Mouse (Mus musculus) heart, adult 2 months (tissue): ENCODE data around the gene Ctrc. TPM values are rescaled to one million over a fixed set of nuclear protein-coding genes. Genes with fewer than 3 reads are reported as not detected.

Experiments
- DNase-seq, 2 experiments: peaks; one replicate each; pipeline ENCODE4 v3.0.0; 2021
- H3K27ac ChIP-seq: fragments of 200-600 bp; 2 replicates; pipeline ENCODE4 v1.8.1; 2022
- H3K27me3 ChIP-seq: fragments of 200-500 bp; 2 replicates; pipeline ENCODE4 v1.6.1; 2012; ENCODE audit warnings: mild to moderate bottlenecking, low read length, inconsistent platforms, mixed read lengths; ENCODE audit not compliant: control insufficient read depth, insufficient read depth
- H3K36me3 ChIP-seq: fragments of 200-500 bp; 2 replicates; pipeline ENCODE4 v1.6.1; 2012; ENCODE audit warnings: low read length, inconsistent platforms; ENCODE audit not compliant: control insufficient read depth, insufficient read depth
- H3K4me1 ChIP-seq: fragments of 200-500 bp; 2 replicates; pipeline ENCODE4 v1.6.1; 2011; ENCODE audit warnings: low read length; ENCODE audit not compliant: control insufficient read depth, insufficient read depth
- H3K4me3 ChIP-seq: fragments of 200-600 bp; 2 replicates; pipeline ENCODE4 v1.8.1; 2022
- H3K79me2 ChIP-seq: fragments of 200-500 bp; replicated peaks from 2 replicates; pipeline ENCODE4 v1.6.1; 2012; ENCODE audit warnings: mild to moderate bottlenecking, inconsistent platforms, low read length, moderate library complexity, mixed read lengths; ENCODE audit not compliant: control insufficient read depth, insufficient read depth
- H3K9ac ChIP-seq: fragments of 200-500 bp; 2 replicates; pipeline ENCODE4 v1.6.1; 2012; ENCODE audit warnings: low read depth, mild to moderate bottlenecking, control low read depth, inconsistent platforms, low read length, mixed read lengths
- CTCF ChIP-seq: fragments of 200-600 bp; IDR thresholded peaks from 2 replicates; pipeline ENCODE4 v1.8.1; 2022; ENCODE audit warnings: antibody characterized with exemption, mild to moderate bottlenecking, moderate library complexity
- EP300 ChIP-seq: fragments of 200-500 bp; IDR thresholded peaks from 2 replicates; pipeline ENCODE4 v1.6.1; 2011; ENCODE audit warnings: low read depth, low read length, control low read depth; ENCODE audit not compliant: insufficient read depth
- POLR2A ChIP-seq: fragments of 200-500 bp; IDR thresholded peaks from 2 replicates; pipeline ENCODE4 v1.6.1; 2011; ENCODE audit warnings: mild to moderate bottlenecking, low read depth, low read length, control low read depth; ENCODE audit not compliant: insufficient read depth
- WGBS: fragments of 180-500 bp; shearing (Covaris S2); methylation state at CpG from one replicate; pipeline ENCODE4 v1.1.7; 2018; 5-methylcytosine and 5-hydroxymethylcytosine counted together
- intact Hi-C: fragments of 180-260 bp; cut with DNase I; formaldehyde crosslinking; loops from one replicate; pipeline ENCODE4 v1.15.1; 2025
- polyA plus RNA-seq: library from polyadenylated mRNA; depleted of rRNA; stranded (reverse); fragments of >200 nt; gene quantifications from 2 replicates; pipeline ENCODE4 v1.2.3, GENCODE M21; 2012
- total RNA-seq, 2 experiments: library from RNA; stranded (reverse); gene quantifications; 2 replicates each; pipeline ENCODE4 v1.2.3; 2021

The Ctrc gene
- total and polyA plus RNA-seq, 3 experiments: not detected

DNA sequence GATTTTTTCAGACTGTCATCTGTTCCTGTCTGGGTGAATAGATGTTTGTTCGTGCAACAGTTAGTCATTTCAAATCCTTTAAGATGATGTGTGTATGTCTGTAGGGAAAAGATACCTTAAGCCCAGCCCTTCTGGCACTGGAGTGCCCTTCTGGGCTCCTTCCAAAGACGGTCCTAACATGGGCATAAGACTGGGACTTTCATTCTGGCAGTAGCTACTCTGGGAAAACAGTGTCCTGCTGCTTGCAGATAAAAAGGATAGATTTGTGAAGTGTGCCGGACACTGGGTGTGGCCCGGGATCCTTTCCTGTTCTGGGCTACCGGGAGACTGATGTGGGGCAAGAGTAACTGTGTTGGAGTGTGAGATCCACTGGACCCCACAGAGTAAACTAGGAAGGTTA, 35.8 kb upstream of the Ctrc start:
- intact Hi-C loops: no loop called here
- Histone ChIP-seq H3K27ac (peak overlapping the region; percentile 69), H3K9ac (no peak overlapping the region), H3K27me3 (no peaks in the 10 kb centered on the region), H3K4me3 (no peak overlapping the region), H3K4me1 (peaks cover 13% of the 10 kb centered on the region), H3K36me3 (no peaks in the 10 kb centered on the region), H3K79me2 (no peaks in the 10 kb centered on the region)
- no peak for TF ChIP-seq EP300
- TF ChIP-seq CTCF: no peak
- TF ChIP-seq POLR2A: no peak
- DNase-seq: no peak
- WGBS: 18% methylated on average over 5 of the region's 5 CpGs

DNA sequence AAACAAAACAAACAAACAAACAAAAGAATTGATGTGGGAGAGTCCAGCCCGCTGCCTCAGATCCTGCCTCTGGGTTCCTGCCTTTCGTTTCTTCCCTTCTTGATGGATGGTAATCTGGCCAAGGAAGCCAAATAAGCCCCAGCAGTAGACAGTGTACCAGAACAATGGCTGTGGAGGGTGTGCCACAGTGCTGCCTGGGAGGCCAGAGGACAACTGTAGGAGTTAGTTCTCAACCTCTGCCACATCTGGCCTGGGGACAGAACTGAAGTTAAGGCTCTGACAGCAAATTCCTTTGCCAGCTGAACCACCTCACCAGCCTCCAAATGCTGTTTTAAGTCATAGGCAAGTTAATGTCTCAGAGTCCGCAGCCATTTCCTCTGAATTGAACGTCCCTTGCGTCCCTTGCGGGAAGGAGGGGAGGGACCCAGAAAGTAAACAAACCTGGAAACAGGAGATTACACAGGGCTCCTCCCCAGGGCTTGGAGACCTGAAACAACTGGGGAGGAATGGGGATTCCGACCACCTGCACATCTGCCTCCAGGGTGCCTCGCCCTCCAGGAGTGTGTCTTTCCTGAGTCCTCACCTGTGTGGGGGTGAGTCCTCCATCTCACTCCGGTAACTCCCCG, 35.2 kb upstream of the Ctrc start:
- WGBS: 52% methylated on average over 10 of the region's 10 CpGs
- H3K27me3 ChIP-seq: no peaks in the 10 kb centered on the region
- H3K4me1 ChIP-seq: peaks cover 13% of the 10 kb centered on the region

DNA sequence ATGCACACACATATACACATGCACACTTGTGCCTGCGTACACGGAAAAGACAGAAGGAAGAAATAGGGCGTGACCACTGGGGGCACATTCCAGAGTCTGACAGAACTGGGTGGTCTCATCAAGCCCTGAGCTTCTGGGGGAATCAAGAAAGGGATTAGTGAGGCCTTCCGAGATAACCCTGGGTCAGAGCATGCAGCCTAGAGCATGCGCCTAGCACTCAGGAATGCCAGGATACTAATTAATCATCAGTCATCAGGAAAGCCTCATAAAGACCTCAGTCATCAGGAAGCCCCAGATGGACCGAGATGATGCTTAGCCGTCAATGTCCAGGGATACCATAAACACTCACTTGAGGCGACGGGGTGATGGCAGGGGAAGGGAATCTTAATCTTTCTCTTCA, 33.7 kb upstream of the Ctrc start:
- TF ChIP-seq EP300 (no peak), CTCF (no peak), POLR2A (no peak)
- H3K27me3 ChIP-seq: no peaks in the 10 kb centered on the region
- H3K79me2 ChIP-seq: no peaks in the 10 kb centered on the region
- intact Hi-C loops: loop anchor here (5.0 kb wide), 1 partner anchor 32 kb away; no protein-coding TSS in a partner anchor
- no peaks in the 10 kb centered on the region for H3K36me3 ChIP-seq
- no peak overlapping the region for H3K9ac ChIP-seq
- H3K4me3 ChIP-seq: no peak overlapping the region
- H3K27ac ChIP-seq: no peak overlapping the region
- H3K4me1 ChIP-seq: peaks cover 11% of the 10 kb centered on the region
- 88% methylated on average over 9 of the region's 9 CpGs for WGBS
- DNase-seq: no peak

More for the DNA sequence above, 35.2 kb upstream of the Ctrc start:
- intact Hi-C loops: no loop called here
- H3K27ac ChIP-seq: peak overlapping the region; percentile 69
- H3K4me3 ChIP-seq: no peak overlapping the region
- TF ChIP-seq EP300 (no peak), CTCF (no peak), POLR2A (no peak)
- no peaks in the 10 kb centered on the region for H3K36me3 ChIP-seq
- no peak for DNase-seq
- no peak overlapping the region for H3K9ac ChIP-seq
- no peaks in the 10 kb centered on the region for H3K79me2 ChIP-seq

DNA sequence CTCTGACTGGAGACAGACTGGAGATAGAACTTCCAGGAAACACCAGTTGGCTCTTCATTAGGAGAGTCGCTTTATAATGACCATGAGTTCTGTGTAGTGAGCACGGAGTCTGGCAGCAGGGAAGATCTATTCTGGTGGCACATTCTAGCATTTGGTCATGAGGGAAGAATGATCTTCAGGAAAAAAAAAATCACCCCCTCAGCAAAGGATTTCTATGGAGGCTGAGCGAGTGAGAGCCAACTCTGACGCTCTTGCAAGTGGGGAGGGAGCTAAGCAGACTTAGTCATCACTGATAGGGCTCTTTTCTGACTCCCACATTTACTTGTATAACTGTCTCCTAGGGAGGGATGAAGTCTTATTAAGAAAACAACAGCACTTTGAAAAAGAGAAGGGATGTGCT, 32.9 kb upstream of the Ctrc start:
- H3K4me3 ChIP-seq: no peak overlapping the region
- no peaks in the 10 kb centered on the region; the same call in 1 of the 2 replicates for H3K79me2 ChIP-seq
- intact Hi-C loops: loop anchor here (5.0 kb wide), 1 partner anchor 33 kb away; no protein-coding TSS in a partner anchor
- peaks cover 11% of the 10 kb centered on the region for H3K4me1 ChIP-seq
- 34% methylated on average over 4 of the region's 4 CpGs for WGBS
- no peak overlapping the region for H3K27ac ChIP-seq
- H3K27me3 ChIP-seq: no peaks in the 10 kb centered on the region
- no peak for DNase-seq
- TF ChIP-seq POLR2A (no peak), EP300 (no peak), CTCF (no peak)
- H3K36me3 ChIP-seq: no peaks in the 10 kb centered on the region
- H3K9ac ChIP-seq: no peak overlapping the region

DNA sequence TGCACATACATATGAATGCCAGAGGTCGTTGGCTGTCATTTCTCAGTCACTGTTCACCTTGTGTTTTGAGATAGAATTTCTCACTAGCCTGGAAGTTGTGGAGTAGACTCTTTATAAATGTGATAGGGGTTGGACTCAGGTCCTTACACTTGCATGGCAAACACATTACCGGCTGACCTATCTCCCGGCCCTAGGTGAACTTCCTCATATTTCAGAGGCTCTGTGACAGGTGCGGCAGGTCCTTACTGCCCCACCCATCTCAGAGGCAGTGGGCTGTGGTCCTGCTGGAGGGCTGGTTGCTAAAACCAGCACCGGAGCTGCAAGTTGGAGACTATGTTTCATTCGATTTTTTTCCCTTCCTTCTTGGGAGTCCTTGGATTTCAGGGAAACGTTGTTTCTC, 32.5 kb upstream of the Ctrc start:
- WGBS: 41% methylated on average over 7 of the region's 7 CpGs
- H3K4me1 ChIP-seq: peaks cover 11% of the 10 kb centered on the region
- no peaks in the 10 kb centered on the region for H3K36me3 ChIP-seq
- TF ChIP-seq EP300 (no peak), POLR2A (no peak), CTCF (no peak)
- intact Hi-C loops: loop anchor here (5.0 kb wide), 1 partner anchor 34 kb away; no protein-coding TSS in a partner anchor
- no peak overlapping the region for H3K9ac ChIP-seq
- no peak overlapping the region for H3K4me3 ChIP-seq
- no peak overlapping the region for H3K27ac ChIP-seq
- H3K79me2 ChIP-seq: no peaks in the 10 kb centered on the region; the same call in 1 of the 2 replicates
- DNase-seq: no peak
- no peaks in the 10 kb centered on the region for H3K27me3 ChIP-seq

DNA sequence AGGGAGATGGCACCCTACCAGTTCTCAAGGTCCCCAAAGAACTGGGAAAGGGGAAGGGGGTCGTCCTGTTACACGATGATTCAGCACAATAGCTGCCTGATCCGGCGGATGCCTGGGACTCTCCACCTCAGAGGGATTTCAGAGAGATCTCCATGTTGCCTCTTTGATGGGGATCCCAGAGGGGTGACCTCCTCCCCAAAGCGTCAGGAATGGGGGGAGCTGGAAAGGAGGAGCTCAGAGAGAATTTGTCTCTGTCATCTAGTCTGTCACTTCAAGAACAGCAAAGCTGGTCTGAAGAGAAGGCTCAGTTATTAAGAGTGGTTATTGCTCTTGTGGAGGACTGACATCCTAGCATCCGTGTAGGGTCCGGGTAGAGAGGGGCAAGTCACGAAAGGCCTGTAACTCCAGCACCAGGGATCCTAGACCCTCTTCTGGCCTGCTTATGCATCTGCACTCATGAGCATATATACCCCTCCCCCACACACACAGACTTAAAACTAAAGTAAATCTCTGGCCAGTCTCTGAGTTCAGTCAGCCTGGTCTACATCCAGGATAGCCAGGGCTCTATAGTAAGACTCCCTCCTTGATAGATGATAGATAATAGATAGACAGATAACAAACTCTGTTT, 29.4 kb upstream of the Ctrc start:
- TF ChIP-seq POLR2A (no peak), CTCF (no peak)
- no peak for DNase-seq
- intact Hi-C loops: loop anchor here (5.0 kb wide), 1 partner anchor 37 kb away; no protein-coding TSS in a partner anchor
- H3K9ac ChIP-seq: no peak overlapping the region
- WGBS: 35% methylated on average over 8 of the region's 8 CpGs
- H3K36me3 ChIP-seq: no peaks in the 10 kb centered on the region
- peaks cover 8% of the 10 kb centered on the region for H3K4me1 ChIP-seq
- H3K4me3 ChIP-seq: no peak overlapping the region; the same call in 1 of the 2 replicates
- no peaks in the 10 kb centered on the region; the same call in 1 of the 2 replicates for H3K79me2 ChIP-seq
- H3K27me3 ChIP-seq: no peaks in the 10 kb centered on the region
- no peak overlapping the region for H3K27ac ChIP-seq
